Mouse (Mus musculus) 3T3-L1 (cell line): ENCODE results near the gene Nisch.

ENCODE experiments used
- DNase-seq: peaks from one replicate; pipeline ENCODE4 v3.0.0-alpha.2; 2015; ENCODE audit warnings: low read depth, low spot score

Gene Nisch

GRCm38 (mm10) chr14:31216846-31217245 is at the start of gene Nisch:
TSS of gene Nisch (minus strand) at chr14:31216946.
- DNase-seq: no peak

- DNase-seq: no peak
These were observed 44.2 kb upstream of the Nisch start for GRCm38 (mm10) chr14:31260932-31261331.

GRCm38 (mm10) chr14:31260374-31260773 is 43.6 kb upstream of the Nisch start:
- no peak for DNase-seq

- no peak for DNase-seq
These were observed 41.8 kb upstream of the Nisch start for GRCm38 (mm10) chr14:31258476-31259050.

GRCm38 (mm10) chr14:31252091-31252490 is 35.3 kb upstream of the Nisch start:
- DNase-seq: no peak

GRCm38 (mm10) chr14:31251626-31252025 is 34.9 kb upstream of the Nisch start:
- no peak for DNase-seq

- peak; percentile 74 for DNase-seq
These were observed 34.4 kb upstream of the Nisch start, which contains the start of the genes Phf7 and Bap1 for GRCm38 (mm10) chr14:31251084-31251604. TSS of gene Phf7 (minus strand) at chr14:31251317. TSS of gene Bap1 (plus strand) at chr14:31251450.

- DNase-seq: peak; percentile 65
These were observed 33.7 kb upstream of the Nisch start for GRCm38 (mm10) chr14:31250222-31251083.

GRCm38 (mm10) chr14:31248396-31248795 is 31.6 kb upstream of the Nisch start:
- no peak for DNase-seq

GRCm38 (mm10) chr14:31245946-31246345 is 29.2 kb upstream of the Nisch start:
- no peak for DNase-seq

- DNase-seq: no peak
These were observed 28.0 kb upstream of the Nisch start for GRCm38 (mm10) chr14:31244777-31245176.

- no peak for DNase-seq
These were observed 23.8 kb upstream of the Nisch start for GRCm38 (mm10) chr14:31240528-31240927.

GRCm38 (mm10) chr14:31237101-31237882 is 20.5 kb upstream of the Nisch start:
- no peak for DNase-seq

- DNase-seq: peak; percentile 78
These were observed 17.3 kb upstream of the Nisch start for GRCm38 (mm10) chr14:31233996-31234591.

GRCm38 (mm10) chr14:31233070-31233995 is 16.6 kb upstream of the Nisch start:
- no peak for DNase-seq

GRCm38 (mm10) chr14:31232404-31233069 is 15.8 kb upstream of the Nisch start:
- no peak for DNase-seq

GRCm38 (mm10) chr14:31230442-31230841 is 13.7 kb upstream of the Nisch start:
- DNase-seq: no peak

GRCm38 (mm10) chr14:31228234-31228633 is 11.5 kb upstream of the Nisch start:
- no peak for DNase-seq

- no peak for DNase-seq
These were observed 10.2 kb upstream of the Nisch start for GRCm38 (mm10) chr14:31226978-31227377.

- DNase-seq: peak; percentile 60
These were observed 920 bp upstream of the Nisch start, which contains the start of gene Sema3g for GRCm38 (mm10) chr14:31217666-31218065. TSS of gene Sema3g (plus strand) at chr14:31217860.
